In the genomic region with DNA sequence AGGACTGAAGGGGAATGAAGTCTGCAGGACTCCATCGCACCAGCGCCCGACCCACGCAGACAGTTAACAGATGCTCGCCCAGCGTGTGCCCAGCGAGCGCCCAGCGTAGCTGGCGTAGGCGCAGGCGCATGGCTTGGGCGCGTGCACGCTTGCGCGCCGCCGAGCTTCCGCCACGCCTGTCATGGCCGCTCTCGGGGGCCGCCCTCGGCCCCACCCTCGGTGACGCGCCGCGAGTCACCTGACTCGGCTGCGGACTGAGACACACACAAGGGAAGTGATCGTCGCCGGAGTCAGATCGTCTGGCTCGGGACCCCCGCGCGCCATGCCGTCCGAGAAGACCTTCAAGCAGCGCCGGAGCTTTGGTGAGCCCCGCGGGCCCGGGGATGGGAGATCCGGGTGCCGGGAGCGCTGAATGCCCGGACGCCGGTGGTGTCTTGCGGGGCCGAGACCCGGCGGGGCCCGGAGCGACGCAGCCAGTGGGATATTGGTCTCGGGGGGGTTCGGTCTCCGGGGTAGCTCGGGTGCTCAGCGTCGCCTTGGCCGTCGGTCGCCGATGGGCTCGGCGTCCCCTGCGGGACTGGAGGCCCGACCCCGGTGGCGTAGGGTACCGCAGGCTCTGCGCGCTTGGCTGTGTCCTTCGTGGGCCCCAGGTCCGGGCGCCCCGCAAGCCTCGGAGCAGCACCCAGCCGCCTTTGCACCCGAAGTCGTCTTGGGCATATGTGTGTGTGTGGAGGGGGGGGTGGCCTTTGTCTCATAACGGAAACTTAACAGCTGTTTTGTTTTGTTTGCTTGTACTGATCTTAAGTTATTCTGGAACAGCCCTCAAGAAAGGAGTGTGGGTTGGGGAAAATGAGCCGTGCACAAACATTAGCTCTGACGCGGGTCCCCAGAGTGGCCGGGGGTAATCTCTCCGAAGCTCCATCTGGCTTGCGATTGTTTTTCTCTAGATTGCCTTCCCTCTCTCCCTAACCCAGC, we compare ENCODE assay signal across 8 mouse cellular contexts. TPM values are rescaled to one million over a fixed set of nuclear protein-coding genes. Genes with fewer than 3 reads are reported as not detected.
A peak's percentile ranks its signal among the peaks of the same experiment; 100 is the strongest.
DNase-seq lines count a peak whose midpoint lies in the region; ATAC-seq lines count a peak whose summit lies in the region.

TSS of gene Map1lc3b (plus strand) at position 159 of the 975 bp plus-strand sequence.

- H3K27me3 ChIP-seq in intestine, embryonic 14.5 days (replicated peaks; ENCODE audit: control insufficient read depth, insufficient read depth, low read length): no peaks in the 10 kb centered on the region

- peak; percentile 97 to 98 for DNase-seq in adrenal gland, adult (ENCODE audit: inconsistent age in 2 of 2, low spot score in 1 of 2)
- peak; percentile 96 for DNase-seq in embryo, embryonic 10.5 days (ENCODE audit: low spot score)
- DNase-seq in gastrocnemius, postnatal 25 days: peak; percentile 93
- peak; percentile 97 for DNase-seq in intestine, embryonic 14.5 days (ENCODE audit: low spot score)
- DNase-seq in left cerebral cortex, postnatal 14 days (ENCODE audit: low spot score in 2 of 2): peak; percentile 97
- peak; percentile 97 for DNase-seq in mesoderm, embryonic 11.5 days (ENCODE audit: low read depth, low spot score)
- peak; percentile 96 for DNase-seq in right cerebral cortex, postnatal 36 days (ENCODE audit: low spot score in 2 of 2)
- DNase-seq in yolk sac, embryonic 10.5 days (ENCODE audit: low spot score): peak; percentile 89

- H3K4me1 ChIP-seq in intestine, embryonic 14.5 days (replicated peaks; ENCODE audit: control insufficient read depth, insufficient read depth, low read length): peaks cover 19% of the 10 kb centered on the region

- H3K27ac ChIP-seq in intestine, embryonic 14.5 days (ENCODE audit: low read depth): peak within 1 kb of the TSS; percentile 62; the same call in 1 of the 2 replicates

- WGBS in intestine, embryonic 14.5 days: under 1% methylated on average over 89 of the region's 94 CpGs

- H3K4me2 ChIP-seq in intestine, embryonic 14.5 days (ENCODE audit: low read length): peak within 1 kb of the TSS; percentile 88

- H3K9ac ChIP-seq in intestine, embryonic 14.5 days (ENCODE audit: low read length): peak within 1 kb of the TSS; percentile 79

- intact Hi-C loops in left cerebral cortex, postnatal 14 days (cut with DNase I): no loop called here

- peak; percentile 81 for ATAC-seq in intestine, embryonic 14.5 days (replicated peaks; ENCODE audit: low FRiP score, low TSS enrichment, low read depth)

- peaks cover 11% of the 10 kb centered on the region for H3K36me3 ChIP-seq in intestine, embryonic 14.5 days (ENCODE audit: control insufficient read depth, insufficient read depth, low read length)

- peak within 1 kb of the TSS; percentile 94 for H3K4me3 ChIP-seq in intestine, embryonic 14.5 days (ENCODE audit: low read depth, low read length)

- H3K9me3 ChIP-seq in intestine, embryonic 14.5 days (ENCODE audit: control insufficient read depth, low read length): no peaks in the 10 kb centered on the region

RNA-seq across cellular contexts. Expression of gene Map1lc3b, which starts in this region (rescaled TPM):
- total RNA-seq in gastrocnemius, postnatal 25 days (2021): 100 to 1,000 TPM; 124 to 134 TPM
- polyA plus RNA-seq in intestine, embryonic 14.5 days (2014; fragmentation: Nextera tagmentation; extraction: Ambion mirVana): 226 and 231 TPM in 2 replicates
- total RNA-seq in left cerebral cortex, postnatal 14 days (2021): 100 to 1,000 TPM; 181 to 183 TPM

Comparison
In these comparisons a context has a peak if more than half of its experiments do, and no peak if none do; other contexts are left out.
1. Peak in every context shown above with its lines: DNase-seq, ATAC-seq, H3K4me3 ChIP-seq and H3K27ac ChIP-seq.